Mouse (Mus musculus): Measurements from ENCODE around the gene Slc25a53. TPM values are rescaled to one million over a fixed set of nuclear protein-coding genes. Genes with fewer than 3 reads are reported as not detected.

Gene Slc25a53
- total and polyA plus RNA-seq, 3 experiments: 2.0 to 3.2 (median 3.1) TPM

DNA sequence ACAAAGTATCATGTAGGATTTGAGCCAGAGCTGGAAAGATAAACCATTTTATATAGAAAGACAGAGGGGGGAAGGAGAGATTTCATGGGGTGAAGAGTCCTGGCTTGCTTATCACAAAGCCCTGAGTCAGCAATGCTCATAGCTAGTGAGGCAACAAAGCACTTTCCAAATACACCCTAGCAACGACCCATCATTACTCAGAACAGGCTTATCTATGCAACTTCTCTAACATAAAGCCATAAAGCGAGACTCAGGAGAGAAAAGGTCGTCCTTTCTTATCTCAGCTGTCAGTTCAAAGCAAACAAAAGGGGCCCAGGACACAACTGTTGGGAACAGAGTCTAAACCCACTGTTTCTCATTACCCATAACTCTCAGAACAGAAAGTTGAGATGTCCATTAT lies 100.1 kb downstream of the Slc25a53 start:
- no peaks in the 10 kb centered on the region for H3K79me2 ChIP-seq (replicated peaks; ENCODE audit: control insufficient read depth, insufficient read depth, low read length)
- H3K36me3 ChIP-seq (ENCODE audit: control insufficient read depth, insufficient read depth, low read length): no peaks in the 10 kb centered on the region
- no peak for DNase-seq
- H3K4me1 ChIP-seq (ENCODE audit: control insufficient read depth, insufficient read depth, low read length): no peaks in the 10 kb centered on the region
- WGBS: 20% methylated on average over 3 of the region's 3 CpGs
- TF ChIP-seq EP300 (IDR thresholded peaks at IDR 0.05; ENCODE audit: insufficient read depth, low read depth, low read length): no peak
- TF ChIP-seq POLR2A (IDR thresholded peaks at IDR 0.05; ENCODE audit: insufficient read depth, low read depth, low read length): no peak
- no peak for TF ChIP-seq CTCF (IDR thresholded peaks at IDR 0.05)
- no peaks in the 10 kb centered on the region for H3K27me3 ChIP-seq (ENCODE audit: control insufficient read depth, insufficient read depth, low read length)
- H3K9ac ChIP-seq (ENCODE audit: low read depth, low read length): no peak overlapping the region
- intact Hi-C loops (cut with DNase I): no loop called here
- no peak overlapping the region for H3K27ac ChIP-seq
- no peak overlapping the region for H3K4me3 ChIP-seq

Other genes with a start within 250 kb of the Slc25a53 start
- 1 to 10 TPM; 3.2 to 3.6 TPM for gene Plp1, start 215.6 kb downstream of the Slc25a53 start, total RNA-seq (2021)
- gene Plp1, start 215.6 kb downstream of the Slc25a53 start, polyA plus RNA-seq (2012; rRNA removed): 7.3 and 11.2 TPM in 2 replicates
- under 1 TPM; 0.07 to 0.26 TPM for gene Rab9b, start 169.5 kb downstream of the Slc25a53 start, total RNA-seq (2021)
- 0.14 and 0.20 TPM in 2 replicates for gene Rab9b, start 169.5 kb downstream of the Slc25a53 start, polyA plus RNA-seq (2012; rRNA removed)
- not detected for gene H2bfm, start 111.0 kb downstream of the Slc25a53 start, total RNA-seq (2021)
- gene H2bfm, start 111.0 kb downstream of the Slc25a53 start, polyA plus RNA-seq (2012; rRNA removed): not detected in 2 replicates
- 1 to 10 TPM in 1 of 2 experiments, under 1 TPM in 1; 0.77 to 1.4 TPM for gene Tmsb15b2, start 62.8 kb downstream of the Slc25a53 start, total RNA-seq (2021)
- not detected in 2 replicates for gene Tmsb15b2, start 62.8 kb downstream of the Slc25a53 start, polyA plus RNA-seq (2012; rRNA removed)
- not detected for gene Tmsb15l, start 61.4 kb downstream of the Slc25a53 start, total RNA-seq (2021)
- 0.23 and 0.41 TPM in 2 replicates for gene Tmsb15l, start 61.4 kb downstream of the Slc25a53 start, polyA plus RNA-seq (2012; rRNA removed)
- not detected for gene Tmsb15b1, start 61.4 kb downstream of the Slc25a53 start, total RNA-seq (2021)
- gene Tmsb15b1, start 61.4 kb downstream of the Slc25a53 start, polyA plus RNA-seq (2012; rRNA removed): not detected in 2 replicates
- under 1 TPM; 0.18 TPM for gene Zcchc18, start 45.1 kb downstream of the Slc25a53 start, total RNA-seq (2021)
- gene Zcchc18, start 45.1 kb downstream of the Slc25a53 start, polyA plus RNA-seq (2012; rRNA removed): 0.27 and 0.38 TPM in 2 replicates
- 1 to 10 TPM; 3.9 to 5.2 TPM for gene Fam199x, start 11.3 kb upstream of the Slc25a53 start, total RNA-seq (2021)
- 0.53 and 1.1 TPM in 2 replicates for gene Fam199x, start 11.3 kb upstream of the Slc25a53 start, polyA plus RNA-seq (2012; rRNA removed)
- not detected for gene Esx1, start 83.8 kb upstream of the Slc25a53 start, total RNA-seq (2021)
- gene Esx1, start 83.8 kb upstream of the Slc25a53 start, polyA plus RNA-seq (2012; rRNA removed): not detected in 2 replicates